Mouse (Mus musculus): ENCODE measurements around the gene Bcl3.

Bcl3 gene

DNA sequence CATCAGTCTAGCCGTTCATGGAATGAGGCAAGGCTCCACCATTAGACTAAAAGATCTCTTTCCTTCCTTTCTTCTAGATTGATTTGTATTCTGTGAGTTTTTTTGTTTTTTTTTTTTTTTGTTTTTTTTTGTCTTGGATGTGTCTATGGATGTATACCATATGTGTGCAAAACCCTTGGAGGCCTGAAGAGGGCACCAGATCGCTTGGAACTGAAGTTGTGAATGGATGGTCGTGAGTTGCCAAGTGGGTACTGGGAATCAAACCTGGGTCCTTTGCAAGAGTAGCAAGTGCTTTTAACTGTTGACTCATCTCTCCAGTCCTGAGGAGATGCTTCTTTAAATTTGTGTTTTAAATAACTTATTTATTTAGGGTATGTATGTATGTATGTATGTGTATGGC lies 11.5 kb upstream of the Bcl3 start:
- no peak for DNase-seq (ENCODE audit: low read depth, low spot score)

DNA sequence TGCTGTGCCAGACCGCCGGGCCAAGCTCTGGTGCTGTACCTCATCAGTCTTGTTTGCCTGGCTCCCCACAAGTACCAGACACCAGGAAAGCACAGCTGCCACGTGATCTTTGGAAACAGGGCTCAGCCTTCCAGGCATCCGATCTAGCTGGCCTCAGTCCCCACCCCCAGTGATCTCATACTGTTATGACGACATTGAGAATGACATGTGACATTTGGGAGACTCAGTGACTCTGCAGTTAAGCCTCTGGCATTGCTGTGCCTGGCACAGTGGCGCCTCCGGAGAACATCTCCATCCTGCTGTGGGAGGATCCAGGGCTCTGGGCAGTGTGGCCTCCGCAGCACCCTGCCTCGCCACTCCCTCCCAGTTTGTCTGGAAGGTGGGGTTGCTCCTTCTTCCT lies 9.3 kb upstream of the Bcl3 start:
- DNase-seq (ENCODE audit: low read depth, low spot score), result peak; percentile 59

DNA sequence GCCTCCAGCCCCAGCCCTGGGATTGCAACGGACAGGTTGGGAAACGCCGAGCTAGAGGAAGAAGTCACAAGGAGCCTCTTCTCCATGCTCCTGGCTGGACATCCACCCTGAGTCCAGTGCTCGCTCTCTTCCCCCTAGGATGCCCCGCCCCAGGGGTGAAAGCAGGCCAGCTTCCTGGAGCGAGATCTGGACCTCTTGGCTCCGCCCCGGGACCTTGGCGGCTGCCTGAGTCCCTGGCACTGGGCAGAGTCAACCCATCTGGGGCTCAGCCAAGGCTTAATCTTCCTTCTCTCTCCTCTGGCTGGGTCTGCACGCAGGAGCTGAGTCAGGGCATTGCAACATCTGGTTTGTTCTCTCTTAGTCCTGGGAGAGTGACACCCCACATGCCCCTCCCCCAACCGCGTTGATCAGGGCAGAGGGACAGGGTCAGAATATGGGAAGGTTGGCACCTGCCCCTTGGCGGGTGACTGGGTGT lies 8.1 kb upstream of the Bcl3 start:
- peak; percentile 94 for DNase-seq (ENCODE audit: low read depth, low spot score)

DNA sequence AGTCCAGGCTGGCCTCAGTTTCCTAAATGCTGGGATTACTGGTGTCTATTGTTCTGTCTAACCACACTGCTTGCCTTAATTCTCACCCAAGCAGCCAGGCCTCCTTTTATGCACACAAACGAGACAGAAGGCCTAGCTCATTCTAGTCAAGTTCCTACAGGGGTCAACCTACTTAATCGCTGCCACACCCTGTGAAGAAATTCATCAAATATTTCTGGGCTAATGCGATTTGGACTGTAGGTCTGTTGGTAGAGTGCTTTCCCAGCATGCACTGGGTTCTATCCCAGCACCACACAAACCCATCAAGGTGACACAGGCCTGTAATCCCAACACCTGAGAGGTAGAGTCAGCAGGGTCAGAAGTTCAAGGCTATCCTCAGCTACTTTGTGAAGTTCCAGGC lies 7.1 kb upstream of the Bcl3 start:
- DNase-seq (ENCODE audit: low read depth, low spot score), result no peak

DNA sequence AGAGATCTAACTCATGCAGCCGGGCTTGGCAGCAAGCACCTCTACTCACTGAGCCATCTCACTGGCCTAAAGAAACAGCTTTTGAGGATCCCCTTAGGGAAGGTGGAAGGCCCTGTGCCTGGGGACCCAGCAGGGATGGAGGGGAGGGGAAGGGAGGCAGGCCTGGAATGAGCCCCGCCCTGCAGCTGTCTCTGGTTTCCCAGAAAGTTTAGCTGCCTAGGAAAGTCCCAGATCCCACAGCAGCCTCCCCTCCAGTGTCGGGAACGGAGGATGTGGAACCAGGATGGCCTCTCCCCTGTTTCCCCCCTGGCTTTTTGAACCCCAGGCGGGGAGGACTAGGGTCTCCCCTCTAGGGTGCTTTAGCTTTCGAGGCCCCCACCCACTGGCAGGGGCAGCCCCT lies 4.2 kb upstream of the Bcl3 start:
- no peak for DNase-seq (ENCODE audit: low read depth, low spot score)

DNA sequence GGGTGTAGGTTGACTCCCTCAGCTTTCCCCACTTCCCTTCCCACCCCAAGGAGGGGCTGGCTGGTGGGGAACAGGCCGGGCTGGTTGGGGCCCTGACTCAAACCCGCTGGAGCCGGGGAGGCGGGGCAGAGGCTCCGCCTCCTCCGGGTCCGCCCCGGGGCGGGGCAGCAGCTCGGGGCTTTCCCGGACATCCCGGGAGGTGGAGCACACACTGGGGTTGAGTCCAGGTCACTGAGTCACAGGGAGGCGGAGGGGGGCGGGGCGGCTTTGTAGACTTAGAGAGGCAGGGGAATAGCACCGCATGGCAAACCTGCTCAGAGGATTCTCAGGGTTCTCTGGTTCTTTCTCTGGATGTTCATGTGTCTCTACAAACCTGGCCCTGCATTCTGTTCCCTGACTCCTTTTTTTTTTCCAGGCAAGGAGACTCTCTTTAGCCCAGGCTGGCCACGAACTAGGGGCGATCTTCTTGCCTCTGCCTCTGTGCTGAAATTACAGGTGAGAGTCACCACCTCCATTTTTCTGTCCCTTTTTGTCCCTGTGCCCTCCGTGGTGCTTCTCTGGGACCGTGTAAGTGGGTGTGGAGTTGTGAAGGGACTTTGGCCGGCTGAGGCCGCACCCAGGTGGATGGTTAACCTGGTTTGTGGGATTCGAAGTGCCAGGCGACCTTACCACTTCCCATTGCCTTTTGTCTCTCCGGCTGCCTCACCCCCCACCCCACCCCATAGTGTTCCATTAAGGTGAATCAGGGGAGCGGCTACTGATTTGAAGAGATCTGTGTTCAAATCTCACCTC lies 1.8 kb upstream of the Bcl3 start:
- DNase-seq (ENCODE audit: low read depth, low spot score), result peak; percentile 83

DNA sequence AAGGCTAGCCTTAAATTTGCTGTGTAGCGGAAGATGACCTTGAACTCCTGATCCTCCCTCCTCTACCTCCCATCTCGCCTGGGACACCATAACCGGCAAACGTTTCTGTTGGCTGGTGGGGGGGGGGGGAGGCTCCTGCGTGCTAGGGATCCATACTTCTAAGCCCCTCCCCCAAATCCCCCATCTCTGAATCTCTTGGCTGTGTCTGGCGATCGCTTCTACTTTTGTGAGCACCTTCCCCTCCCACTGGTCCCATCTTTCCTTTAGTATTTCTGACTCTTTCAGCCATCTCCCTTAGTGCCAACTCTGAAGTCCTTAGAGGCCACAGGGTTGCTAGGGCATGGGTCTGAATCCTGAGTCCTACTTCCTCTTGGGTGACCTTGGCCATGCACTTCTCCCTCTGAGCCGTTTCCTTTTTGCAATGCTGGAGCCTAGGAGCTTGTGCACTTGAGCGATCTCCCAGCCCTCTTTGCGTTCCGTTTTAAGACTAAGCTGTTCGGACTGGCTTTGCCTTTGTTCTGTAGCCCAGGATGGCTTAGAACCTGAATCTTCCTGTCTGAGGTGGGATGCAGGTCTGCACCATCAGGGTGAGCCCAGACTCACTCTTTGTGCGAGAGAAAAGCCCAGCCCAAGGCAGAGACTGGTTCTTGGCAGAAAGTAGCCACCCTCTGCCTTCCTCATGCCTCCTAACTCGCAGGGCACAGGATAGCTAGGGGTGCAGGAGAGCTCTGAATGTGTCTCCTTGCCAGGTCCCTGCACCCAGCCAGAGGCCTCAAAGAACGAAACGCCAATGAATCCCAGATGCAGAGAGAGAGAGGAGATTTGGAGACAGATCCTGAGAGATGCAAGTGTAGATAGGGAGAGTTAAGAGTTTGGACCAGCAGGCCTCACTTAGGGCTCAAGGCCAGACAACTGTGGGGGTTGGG lies 949 bp upstream of the Bcl3 start:
- DNase-seq (ENCODE audit: low read depth, low spot score), result no peak

DNA sequence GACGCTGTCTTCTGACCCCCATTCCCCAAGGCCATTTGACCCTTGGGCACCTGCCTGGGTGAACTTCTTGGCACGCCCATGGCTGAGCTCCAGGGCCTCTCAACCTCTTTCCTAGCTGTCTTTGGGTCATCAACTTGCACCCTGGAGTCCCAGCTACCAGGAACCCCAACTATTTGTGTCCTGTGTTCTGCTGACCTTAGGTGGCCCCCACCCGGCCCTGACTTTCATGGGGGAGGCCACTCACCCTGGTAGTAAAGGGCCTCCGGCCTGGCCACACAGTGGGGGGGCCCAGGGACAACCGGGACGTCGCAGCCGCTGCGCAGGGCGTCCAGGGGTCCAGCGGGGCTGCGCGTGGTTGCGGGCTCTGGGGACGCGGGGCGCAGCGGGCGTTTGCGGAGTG lies 377 bp downstream of the Bcl3 start:
- DNase-seq (ENCODE audit: low read depth, low spot score), result no peak

DNA sequence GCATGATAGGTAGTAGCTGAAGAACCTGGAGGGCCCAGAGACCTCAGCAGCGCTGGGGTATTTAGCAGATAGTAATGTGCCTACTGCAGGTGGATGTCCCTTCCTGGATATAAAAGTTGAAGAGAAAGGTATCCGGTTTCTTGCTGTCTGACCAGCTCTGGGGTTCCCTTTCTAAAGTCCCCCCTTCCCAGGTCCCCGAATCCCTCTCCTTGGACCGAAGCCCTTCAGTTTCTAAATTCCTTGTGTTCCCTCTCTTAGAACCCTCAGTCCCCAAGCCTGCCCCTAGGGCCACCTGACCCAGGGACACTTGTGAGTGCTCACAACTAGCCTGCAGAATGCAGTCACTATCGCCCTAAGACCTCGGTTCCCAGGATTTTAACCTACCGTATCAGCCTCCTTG lies 937 bp downstream of the Bcl3 start:
- DNase-seq (ENCODE audit: low read depth, low spot score), result no peak

DNA sequence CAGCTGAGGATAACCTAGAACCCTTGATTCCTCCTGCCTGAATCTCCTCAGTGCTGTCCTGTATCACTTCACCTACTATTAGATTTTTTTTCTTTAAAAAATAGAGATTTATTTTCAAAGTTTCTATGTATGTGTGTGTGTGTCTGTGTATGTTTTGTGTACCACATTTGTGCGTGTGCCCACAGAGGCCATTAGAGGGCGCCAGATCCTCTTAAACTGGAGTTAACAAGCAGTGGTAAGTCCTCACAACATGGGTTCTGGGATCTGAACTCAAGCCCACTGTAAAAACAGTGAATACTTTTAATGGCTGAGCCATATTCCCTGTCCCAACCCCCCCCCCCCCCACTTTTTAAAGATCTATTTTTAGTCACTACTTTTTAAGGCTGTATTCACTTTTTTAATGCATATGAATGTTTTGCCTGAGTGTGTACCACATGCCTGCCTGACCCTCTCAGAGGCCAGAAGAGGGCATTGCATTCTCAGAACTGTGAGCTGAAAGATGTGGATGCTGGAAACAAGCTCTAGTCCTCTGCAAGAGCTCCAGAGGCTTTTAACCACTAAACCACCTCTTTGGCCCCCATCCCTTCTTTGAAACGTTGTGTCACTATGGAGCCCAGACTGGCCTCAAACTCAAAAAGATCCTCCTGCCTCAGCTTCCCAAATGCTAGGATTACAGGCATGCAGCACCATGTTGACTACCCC lies 2.1 kb downstream of the Bcl3 start:
- no peak for DNase-seq (ENCODE audit: low read depth, low spot score)

DNA sequence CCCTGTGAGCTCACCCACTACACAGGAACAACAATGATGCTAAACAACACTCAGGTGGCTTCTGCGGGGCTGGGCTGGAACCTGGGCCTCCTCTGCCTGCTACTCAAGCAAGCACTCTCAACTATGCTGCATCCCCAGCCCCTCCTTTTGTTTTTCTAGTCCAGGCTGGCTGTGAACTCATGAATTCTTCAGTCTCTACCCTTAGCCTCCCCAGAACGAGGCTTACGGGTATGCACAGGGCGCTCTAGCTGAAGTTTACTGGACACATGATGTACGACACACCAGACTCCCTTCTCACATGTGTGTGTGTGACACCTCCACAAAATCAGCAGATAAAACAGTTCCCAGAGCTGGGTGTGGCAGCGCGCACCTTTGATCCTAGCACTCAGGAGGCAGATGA lies 3.7 kb downstream of the Bcl3 start:
- DNase-seq (ENCODE audit: low read depth, low spot score), result no peak

DNA sequence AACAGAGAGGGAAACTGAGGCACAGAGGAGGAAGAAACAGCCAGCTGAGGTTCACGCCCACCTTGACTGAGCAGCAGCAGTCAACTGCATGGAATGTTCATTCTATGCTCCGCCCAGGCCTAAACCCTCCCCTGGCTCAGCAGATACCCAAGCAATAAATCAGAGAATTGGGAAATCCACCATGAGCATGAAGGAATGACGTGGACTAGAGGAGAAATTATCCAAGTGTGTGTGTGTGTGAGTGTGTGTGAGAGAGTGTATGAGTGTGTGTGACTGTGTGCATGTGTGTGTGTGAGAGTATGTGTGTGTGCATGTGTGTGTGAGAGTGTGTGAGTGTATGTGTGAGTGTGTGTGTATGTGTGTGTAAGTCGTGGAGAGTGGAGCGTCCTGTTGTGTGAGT lies 4.1 kb downstream of the Bcl3 start:
- peak; percentile 55 for DNase-seq (ENCODE audit: low read depth, low spot score)

DNA sequence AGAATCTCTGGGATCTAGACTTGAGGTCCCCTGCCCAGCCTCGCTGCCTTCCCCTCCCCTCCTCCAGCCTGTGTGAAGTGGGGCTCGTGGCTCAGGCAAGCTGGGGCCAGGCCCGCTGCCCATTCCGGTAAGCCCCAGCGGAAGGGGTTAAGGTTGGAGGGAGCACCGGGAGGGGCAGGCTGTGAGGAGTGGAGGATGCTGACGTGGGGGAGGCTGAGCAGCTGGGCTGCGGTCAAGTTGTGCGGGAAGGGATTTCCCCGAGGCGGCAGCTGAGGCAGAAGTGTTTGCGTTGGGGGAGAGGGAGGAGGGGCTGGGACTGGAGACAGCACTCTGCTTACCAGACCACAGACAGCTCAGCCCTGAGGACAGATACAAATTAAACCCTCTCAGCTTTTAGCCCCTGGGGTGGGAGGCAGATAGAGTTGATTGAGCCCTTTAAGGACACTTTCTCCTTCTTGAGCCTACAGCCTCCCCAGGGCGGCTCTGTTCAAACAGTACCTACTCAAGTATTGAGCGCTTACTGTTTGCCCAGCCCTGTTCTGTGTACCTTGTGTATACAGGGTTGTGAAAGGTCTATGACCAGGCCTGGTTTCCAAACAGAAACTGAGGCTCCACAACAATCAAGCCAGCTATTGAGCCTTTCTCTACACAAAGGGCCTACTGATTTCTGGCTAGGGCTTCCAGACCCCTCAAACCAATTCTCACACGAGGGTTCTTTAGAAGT lies 5.0 kb downstream of the Bcl3 start:
- DNase-seq (ENCODE audit: low read depth, low spot score), result peak; percentile 80

DNA sequence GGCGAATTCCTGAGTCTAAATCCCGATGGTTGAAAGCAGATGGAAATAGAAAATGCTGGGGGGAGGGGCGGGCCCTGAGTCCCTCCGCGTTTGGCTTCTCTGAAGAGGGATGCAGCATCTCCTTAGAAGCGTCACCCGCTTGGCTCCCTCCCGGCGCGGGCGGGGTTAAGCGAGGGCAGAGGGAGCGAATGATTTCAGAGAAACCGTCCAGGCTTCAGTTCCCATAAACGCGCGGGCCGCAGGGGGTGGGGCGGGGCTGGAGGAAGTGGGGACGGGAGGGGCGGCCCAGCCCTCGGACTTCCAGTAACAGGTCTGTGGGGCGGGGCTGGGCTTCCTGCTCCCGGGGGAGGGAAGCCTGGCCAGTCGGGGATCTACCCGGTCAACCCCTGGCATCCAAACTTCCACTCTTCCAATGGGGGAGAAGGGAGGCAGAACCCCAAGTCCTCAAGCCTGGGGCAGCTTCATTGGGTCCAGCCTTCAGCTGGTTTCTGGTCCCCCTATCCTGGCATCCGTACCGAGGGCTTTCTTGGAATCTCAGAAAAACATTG lies 6.3 kb downstream of the Bcl3 start:
- DNase-seq (ENCODE audit: low read depth, low spot score), result peak; percentile 75

DNA sequence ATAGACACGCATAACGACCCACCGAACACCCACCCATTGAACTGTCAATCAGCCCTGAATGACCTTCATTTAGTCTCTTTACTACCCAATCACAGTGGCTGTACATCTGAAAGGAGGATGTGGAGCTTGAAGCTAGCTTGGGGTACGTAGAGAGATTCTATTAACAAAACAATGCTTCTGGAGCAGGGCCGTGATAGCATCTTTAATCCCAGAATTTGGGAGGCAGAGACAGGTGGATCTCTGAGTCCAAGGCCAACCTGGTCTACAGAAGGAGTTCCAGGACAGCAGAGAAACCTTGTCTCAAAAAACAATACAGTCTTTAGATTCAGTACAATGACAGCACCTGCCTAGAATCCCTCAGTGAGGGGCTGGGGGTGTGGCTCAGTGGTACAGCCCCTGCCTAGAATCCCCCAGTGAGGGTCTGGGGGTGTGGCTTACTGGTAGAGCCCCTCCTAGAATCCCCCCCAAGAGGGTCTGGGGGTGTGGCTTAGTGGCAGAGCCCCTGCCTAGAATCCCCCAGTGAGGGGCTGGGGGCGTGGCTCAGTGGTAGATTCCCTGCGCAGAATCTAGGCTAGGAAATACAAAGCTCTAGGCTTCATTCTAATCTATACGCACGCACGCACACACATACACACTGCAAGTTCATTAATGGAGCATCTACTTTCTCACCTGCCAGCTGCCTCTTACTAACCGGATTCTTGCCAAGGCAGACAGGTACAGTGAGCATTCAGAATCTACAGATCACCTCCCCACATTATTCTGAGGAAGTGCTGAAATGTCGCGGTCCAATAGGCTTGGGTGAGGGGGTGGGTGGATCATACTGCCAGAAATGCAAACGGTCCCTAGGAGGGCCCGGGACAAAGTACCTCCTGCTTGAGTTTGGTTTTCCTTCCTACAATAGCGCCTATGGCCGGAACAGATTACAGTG lies 7.0 kb downstream of the Bcl3 start:
- DNase-seq (ENCODE audit: low read depth, low spot score), result no peak

DNA sequence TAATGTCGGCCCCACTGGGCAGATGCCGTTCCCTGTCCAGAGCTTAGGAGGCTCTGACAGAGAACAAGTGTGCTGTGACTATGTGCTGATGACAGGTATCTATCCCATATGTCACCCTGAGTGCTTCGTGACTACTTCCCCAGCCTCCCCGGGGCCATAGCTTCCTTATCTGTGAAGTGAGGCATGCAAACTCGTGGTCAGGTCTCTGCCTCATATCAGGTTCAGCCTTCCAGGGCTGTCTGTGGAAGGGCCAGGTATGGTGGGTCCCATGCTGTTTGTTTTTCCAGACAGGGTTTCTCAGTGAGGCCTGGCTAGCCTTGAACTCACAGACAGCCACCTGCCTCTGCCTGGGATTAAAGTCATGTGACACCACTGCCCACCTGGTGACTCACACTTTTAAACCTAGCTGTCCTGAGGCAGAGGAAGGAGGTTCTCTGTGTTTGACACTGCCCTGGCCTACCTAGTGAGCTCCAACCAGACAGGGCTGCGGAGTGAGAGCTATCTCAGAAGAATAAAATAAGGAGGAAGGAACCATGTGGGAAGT lies 8.9 kb downstream of the Bcl3 start:
- no peak for DNase-seq (ENCODE audit: low read depth, low spot score)

DNA sequence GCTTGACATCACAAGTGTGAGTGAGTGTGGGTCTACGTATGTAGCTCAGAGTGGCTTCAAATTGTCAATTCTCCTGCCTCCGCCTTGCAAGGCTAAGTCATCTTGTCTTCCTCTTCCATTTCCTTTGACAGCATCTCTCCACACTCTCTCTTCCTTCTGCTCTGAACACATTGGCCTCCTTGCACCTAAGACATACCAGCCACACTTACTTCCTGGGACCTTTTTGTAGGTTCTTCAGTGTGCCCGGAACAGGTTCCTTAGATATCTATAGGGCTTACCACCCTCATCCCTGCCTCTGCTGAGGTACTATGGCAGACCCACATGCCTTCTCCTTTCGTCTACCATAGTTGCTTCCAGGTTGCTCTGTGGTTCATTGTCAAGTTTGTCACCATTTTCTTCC lies 9.4 kb downstream of the Bcl3 start:
- DNase-seq (ENCODE audit: low read depth, low spot score), result no peak

DNA sequence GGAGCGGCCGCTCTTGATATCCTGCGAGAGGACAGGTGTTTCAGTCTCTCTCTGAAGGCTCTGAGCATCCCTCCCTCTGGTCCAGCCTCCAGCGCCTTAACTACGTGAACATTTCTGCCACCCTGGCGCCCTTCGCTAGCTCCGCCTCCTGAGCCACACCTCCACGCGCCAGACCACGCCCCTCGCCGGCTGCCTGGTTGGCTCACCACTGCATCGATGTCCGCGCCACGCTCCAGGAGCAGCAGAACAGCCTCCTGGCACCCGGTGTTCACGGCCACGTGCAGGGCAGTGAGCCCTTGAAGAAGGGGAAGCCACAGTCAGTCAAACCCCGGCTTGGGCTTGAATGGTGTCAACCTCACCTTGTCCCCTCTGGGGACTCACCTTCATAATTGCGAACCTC lies 11.5 kb downstream of the Bcl3 start:
- no peak for DNase-seq (ENCODE audit: low read depth, low spot score)

DNA sequence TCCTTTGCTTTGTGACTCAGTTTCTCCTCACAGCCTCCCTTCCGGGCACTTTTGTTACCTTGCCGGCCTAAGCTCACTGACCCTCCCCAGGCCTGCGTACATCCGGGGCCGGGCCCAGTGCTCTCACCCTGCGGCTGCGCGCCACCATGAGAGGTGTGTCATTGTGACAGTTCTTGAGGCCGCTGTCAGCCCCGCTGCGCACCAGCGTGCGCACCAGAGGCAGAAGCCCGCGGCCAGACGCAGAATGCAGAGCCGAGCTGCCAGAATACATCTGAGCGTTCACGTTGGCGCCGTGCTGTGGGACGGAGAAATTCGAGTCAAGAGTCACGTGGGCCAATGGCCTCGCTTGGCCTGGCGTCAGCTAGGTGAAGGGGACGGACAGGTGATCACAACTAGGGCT lies 13.2 kb downstream of the Bcl3 start:
- no peak for DNase-seq (ENCODE audit: low read depth, low spot score)
